Mouse (Mus musculus) heart, adult 2 months (tissue): Measurements from ENCODE around the gene Plcl1.

Experiments used
- CTCF ChIP-seq: fragments of 200-600 bp; IDR thresholded peaks from 2 replicates; pipeline ENCODE4 v1.8.1; 2022; ENCODE audit warnings: antibody characterized with exemption, mild to moderate bottlenecking, moderate library complexity
- EP300 ChIP-seq: fragments of 200-500 bp; IDR thresholded peaks from 2 replicates; pipeline ENCODE4 v1.6.1; 2011; ENCODE audit warnings: low read depth, low read length, control low read depth; ENCODE audit not compliant: insufficient read depth
- POLR2A ChIP-seq: fragments of 200-500 bp; IDR thresholded peaks from 2 replicates; pipeline ENCODE4 v1.6.1; 2011; ENCODE audit warnings: mild to moderate bottlenecking, low read depth, low read length, control low read depth; ENCODE audit not compliant: insufficient read depth

GRCm38 (mm10) chr1:55665137-55665827, 259.6 kb downstream of the Plcl1 start:
- TF ChIP-seq CTCF (no peak), POLR2A (no peak), EP300 (no peak)
